Mouse (Mus musculus) lung, embryonic 15.5 days (tissue): ENCODE measurements around the gene Abcf3. TPM values are rescaled to one million over a fixed set of nuclear protein-coding genes. Genes with fewer than 3 reads are reported as not detected.
A peak's percentile ranks its signal among the peaks of the same experiment; 100 is the strongest.

Experiments
- ATAC-seq: fragments of 200-750 bp; cut with Nextera tagmentation; 2 replicates; pipeline ENCODE4 v1.8.0; 2017; ENCODE audit warnings: moderate number of reproducible peaks, borderline replicate concordance; ENCODE audit not compliant: low FRiP score, low TSS enrichment; ENCODE audit errors: extremely low read depth
- H3K27ac ChIP-seq: fragments of 300-500 bp; sonication (generic); 2 replicates; pipeline ENCODE4 v1.5.1; 2015; ENCODE audit warnings: moderate library complexity, mild to moderate bottlenecking, inconsistent platforms
- H3K27me3 ChIP-seq: fragments of 300-500 bp; sonication (generic); 2 replicates; pipeline ENCODE4 v1.6.1; 2015; ENCODE audit warnings: inconsistent platforms
- H3K36me3 ChIP-seq: fragments of 300-500 bp; sonication (generic); 2 replicates; pipeline ENCODE4 v1.6.1; 2015; ENCODE audit warnings: inconsistent platforms
- H3K4me1 ChIP-seq: fragments of 300-500 bp; sonication (generic); 2 replicates; pipeline ENCODE4 v1.6.1; 2015; ENCODE audit warnings: inconsistent platforms
- H3K4me2 ChIP-seq: fragments of 300-500 bp; sonication (generic); 2 replicates; pipeline ENCODE4 v1.6.1; 2015; ENCODE audit warnings: inconsistent platforms, mild to moderate bottlenecking, moderate library complexity
- H3K4me3 ChIP-seq: fragments of 300-500 bp; sonication (generic); 2 replicates; pipeline ENCODE4 v1.5.1; 2015; ENCODE audit warnings: mild to moderate bottlenecking, inconsistent platforms
- H3K9ac ChIP-seq: fragments of 300-500 bp; sonication (generic); 2 replicates; pipeline ENCODE4 v1.6.1; 2015; ENCODE audit warnings: inconsistent platforms
- H3K9me3 ChIP-seq: fragments of 300-500 bp; sonication (generic); 2 replicates; pipeline ENCODE4 v1.6.1; 2016; ENCODE audit warnings: inconsistent platforms
- WGBS: fragments of 180-500 bp; shearing (Covaris S2); methylation state at CpG from one replicate; pipeline ENCODE4 v1.1.7; 2015; 5-methylcytosine and 5-hydroxymethylcytosine counted together
- polyA plus RNA-seq: library from polyadenylated mRNA; unstranded; fragments of >200 nt; fragmentation: Nextera tagmentation; extraction: Ambion mirVana; gene quantifications from 2 replicates; pipeline ENCODE4 v1.2.1, GENCODE M21; 2015

The Abcf3 gene
- polyA plus RNA-seq, 1 experiment from 2014 or later: 57.9 TPM

- 41% methylated on average over 9 of the region's 9 CpGs for WGBS
Observed at GRCm38 (mm10) chr16:20549161-20549560, 784 bp downstream of the Abcf3 start.

GRCm38 (mm10) chr16:20551691-20552090 is 3.3 kb downstream of the Abcf3 start:
- Histone ChIP-seq H3K9me3 (no peaks in the 10 kb centered on the region), H3K4me1 (peaks cover 16% of the 10 kb centered on the region), H3K27ac (no peak overlapping the region), H3K4me3 (no peak overlapping the region), H3K9ac (no peak overlapping the region), H3K27me3 (no peaks in the 10 kb centered on the region), H3K36me3 (peaks cover 60% of the 10 kb centered on the region), H3K4me2 (no peak overlapping the region)
- ATAC-seq: no peak
- WGBS: 92% methylated on average over 5 of the region's 5 CpGs

More at GRCm38 (mm10) chr16:20549161-20549560, 784 bp downstream of the Abcf3 start:
- Histone ChIP-seq H3K9ac (peak overlapping the region; percentile 89), H3K27ac (no peak overlapping the region), H3K36me3 (peaks cover 56% of the 10 kb centered on the region), H3K9me3 (no peaks in the 10 kb centered on the region), H3K4me2 (peak overlapping the region; percentile 84), H3K4me3 (peak overlapping the region; percentile 92), H3K27me3 (no peaks in the 10 kb centered on the region), H3K4me1 (peaks cover 16% of the 10 kb centered on the region)
- ATAC-seq: no peak

- peaks cover 11% of the 10 kb centered on the region for H3K4me1 ChIP-seq
- peaks cover 64% of the 10 kb centered on the region for H3K36me3 ChIP-seq
- no peak for ATAC-seq
- H3K9ac ChIP-seq: no peak overlapping the region
- H3K4me3 ChIP-seq: no peak overlapping the region
- H3K9me3 ChIP-seq: no peaks in the 10 kb centered on the region
- 82% methylated on average over 1 of the region's 1 CpGs for WGBS
- no peaks in the 10 kb centered on the region for H3K27me3 ChIP-seq
- no peak overlapping the region for H3K27ac ChIP-seq
- no peak overlapping the region for H3K4me2 ChIP-seq
Observed at GRCm38 (mm10) chr16:20552594-20552993, 4.2 kb downstream of the Abcf3 start.

GRCm38 (mm10) chr16:20555000-20555399 is 6.6 kb downstream of the Abcf3 start:
- Histone ChIP-seq H3K4me1 (no peaks in the 10 kb centered on the region), H3K9ac (no peak overlapping the region), H3K27ac (no peak overlapping the region), H3K4me2 (no peak overlapping the region), H3K27me3 (no peaks in the 10 kb centered on the region), H3K36me3 (peaks cover 85% of the 10 kb centered on the region), H3K4me3 (no peak overlapping the region), H3K9me3 (no peaks in the 10 kb centered on the region)
- ATAC-seq: no peak
- WGBS: 85% methylated on average over 6 of the region's 6 CpGs

GRCm38 (mm10) chr16:20557381-20557780 is 9.0 kb downstream of the Abcf3 start:
- Histone ChIP-seq H3K4me1 (no peaks in the 10 kb centered on the region), H3K27me3 (no peaks in the 10 kb centered on the region), H3K9me3 (no peaks in the 10 kb centered on the region), H3K36me3 (peaks cover 86% of the 10 kb centered on the region), H3K9ac (no peak overlapping the region), H3K4me3 (no peak overlapping the region), H3K4me2 (no peak overlapping the region), H3K27ac (no peak overlapping the region)
- WGBS: 62% methylated on average over 7 of the region's 7 CpGs
- ATAC-seq: no peak

- ATAC-seq: no peak
- no peak overlapping the region for H3K27ac ChIP-seq
- no peaks in the 10 kb centered on the region for H3K27me3 ChIP-seq
- H3K9ac ChIP-seq: no peak overlapping the region
- H3K36me3 ChIP-seq: peaks cover 31% of the 10 kb centered on the region
- H3K4me2 ChIP-seq: no peak overlapping the region
- WGBS: 60% methylated on average over 1 of the region's 1 CpGs
- H3K4me3 ChIP-seq: no peak overlapping the region
- no peaks in the 10 kb centered on the region for H3K9me3 ChIP-seq
- no peaks in the 10 kb centered on the region for H3K4me1 ChIP-seq
Observed at GRCm38 (mm10) chr16:20565075-20565474, 16.7 kb downstream of the Abcf3 start.

- no peaks in the 10 kb centered on the region for H3K9me3 ChIP-seq
- H3K4me1 ChIP-seq: peaks cover 25% of the 10 kb centered on the region
- peak; percentile 24; the same call in 1 of the 2 replicates for ATAC-seq
- H3K27me3 ChIP-seq: peaks cover 65% of the 10 kb centered on the region
- no peaks in the 10 kb centered on the region for H3K36me3 ChIP-seq
- peak within 1 kb of the TSS; percentile 46 for H3K4me3 ChIP-seq
- no peak within 1 kb of the TSS for H3K27ac ChIP-seq
- under 1% methylated on average over 24 of the region's 24 CpGs for WGBS
- peak within 1 kb of the TSS; percentile 91 for H3K4me2 ChIP-seq
- peak within 1 kb of the TSS; percentile 29; the same call in 1 of the 2 replicates for H3K9ac ChIP-seq
Observed at GRCm38 (mm10) chr16:20589366-20589938, 41.1 kb downstream of the Abcf3 start, which contains the start of gene Vwa5b2. TSS of gene Vwa5b2 (plus strand) at chr16:20589471.

GRCm38 (mm10) chr16:20589939-20590679 is 41.7 kb downstream of the Abcf3 start:
- Histone ChIP-seq H3K27ac (no peak overlapping the region), H3K27me3 (peaks cover 68% of the 10 kb centered on the region), H3K9me3 (no peaks in the 10 kb centered on the region), H3K36me3 (no peaks in the 10 kb centered on the region), H3K4me1 (peaks cover 25% of the 10 kb centered on the region), H3K9ac (peak overlapping the region; percentile 29; the same call in 1 of the 2 replicates), H3K4me3 (peak overlapping the region; percentile 46), H3K4me2 (peak overlapping the region; percentile 91)
- WGBS: 0% methylated on average over 37 of the region's 39 CpGs
- ATAC-seq: peak; percentile 37; the same call in 1 of the 2 replicates

- ATAC-seq: no peak; the same call in 1 of the 2 replicates
- no peak overlapping the region for H3K9ac ChIP-seq
Observed at GRCm38 (mm10) chr16:20590680-20591038, 42.3 kb downstream of the Abcf3 start.

GRCm38 (mm10) chr16:20591076-20591705 is 42.8 kb downstream of the Abcf3 start:
- Histone ChIP-seq H3K4me2 (peak overlapping the region; percentile 91), H3K9me3 (no peaks in the 10 kb centered on the region), H3K9ac (no peak overlapping the region), H3K27me3 (peaks cover 68% of the 10 kb centered on the region), H3K4me1 (peaks cover 25% of the 10 kb centered on the region), H3K4me3 (peak overlapping the region; percentile 46), H3K36me3 (no peaks in the 10 kb centered on the region), H3K27ac (no peak overlapping the region)
- ATAC-seq: no peak
- WGBS: 6% methylated on average over 48 of the region's 48 CpGs

More at GRCm38 (mm10) chr16:20590680-20591038, 42.3 kb downstream of the Abcf3 start:
- Histone ChIP-seq H3K9me3 (no peaks in the 10 kb centered on the region), H3K36me3 (no peaks in the 10 kb centered on the region), H3K27ac (no peak overlapping the region), H3K4me2 (peak overlapping the region; percentile 91), H3K27me3 (peaks cover 68% of the 10 kb centered on the region), H3K4me1 (peaks cover 25% of the 10 kb centered on the region), H3K4me3 (peak overlapping the region; percentile 46)
- 4% methylated on average over 17 of the region's 17 CpGs for whole genome bisulfite sequencing

GRCm38 (mm10) chr16:20595060-20595673 is 46.8 kb downstream of the Abcf3 start:
- H3K36me3 ChIP-seq: no peaks in the 10 kb centered on the region
- H3K27me3 ChIP-seq: peaks cover 44% of the 10 kb centered on the region
- H3K4me2 ChIP-seq: no peak overlapping the region
- no peak overlapping the region for H3K27ac ChIP-seq
- H3K4me3 ChIP-seq: no peak overlapping the region
- ATAC-seq: no peak
- 81% methylated on average over 7 of the region's 7 CpGs for WGBS
- no peak overlapping the region for H3K9ac ChIP-seq
- no peaks in the 10 kb centered on the region for H3K9me3 ChIP-seq
- H3K4me1 ChIP-seq: peaks cover 13% of the 10 kb centered on the region
